Mouse (Mus musculus): ENCODE data around the gene Zc3hav1l.
A peak's percentile ranks its signal among the peaks of the same experiment; 100 is the strongest.

Gene Zc3hav1l

DNA sequence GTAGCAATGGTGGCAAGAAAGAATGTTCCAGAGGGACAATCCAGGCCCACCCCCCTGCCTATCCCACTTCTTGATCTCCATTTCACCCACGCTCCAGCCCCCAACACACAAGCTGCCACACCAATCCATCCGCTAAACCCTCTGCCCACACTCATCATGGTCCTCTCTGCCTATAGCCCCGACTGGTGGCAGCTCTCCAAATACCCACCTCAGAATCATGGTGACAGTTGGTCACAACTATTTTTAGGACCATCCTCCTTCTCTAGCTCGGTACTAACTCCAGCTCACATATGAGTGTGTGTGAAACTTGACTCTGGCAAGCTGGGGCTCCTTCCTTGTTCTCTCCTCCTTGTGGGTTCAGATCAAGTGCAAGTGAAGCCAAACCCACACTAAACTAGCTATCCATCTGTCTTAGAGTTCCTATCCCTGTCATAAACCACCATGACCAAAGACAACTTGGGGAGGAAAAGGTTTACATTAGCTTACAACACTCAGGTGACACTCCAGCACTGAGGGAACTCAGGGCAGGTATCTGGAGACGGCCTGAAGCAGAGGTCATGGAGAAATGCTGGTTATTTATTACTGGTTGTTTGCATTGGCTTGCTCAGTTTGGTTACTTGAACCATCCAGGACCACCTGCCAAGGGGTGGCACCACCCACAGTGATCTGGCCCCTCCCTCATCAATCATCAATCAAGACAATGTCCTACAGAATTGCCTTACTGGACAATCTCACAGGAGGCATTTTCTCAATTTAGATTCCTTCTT is 35.5 kb downstream of the Zc3hav1l start:
- DNase-seq: no peak

DNA sequence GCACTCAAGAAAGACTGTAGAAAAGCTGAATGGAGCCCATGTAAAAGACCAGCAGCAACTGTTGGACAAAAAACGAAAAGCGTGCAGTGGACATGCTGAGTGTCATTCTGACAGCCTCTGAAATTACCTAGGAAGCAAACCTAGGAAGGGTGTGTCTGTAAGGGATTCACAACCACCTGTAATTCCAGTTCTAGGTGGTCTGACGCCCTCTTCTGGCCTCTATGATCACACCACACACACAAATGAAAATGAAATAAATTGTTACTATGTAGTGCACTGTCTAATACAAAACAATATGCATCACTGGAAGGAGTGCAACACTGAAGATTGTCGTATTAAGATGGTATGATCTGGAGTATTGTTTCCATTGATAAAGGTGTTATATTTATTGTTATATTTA is 37.2 kb downstream of the Zc3hav1l start:
- DNase-seq: no peak

DNA sequence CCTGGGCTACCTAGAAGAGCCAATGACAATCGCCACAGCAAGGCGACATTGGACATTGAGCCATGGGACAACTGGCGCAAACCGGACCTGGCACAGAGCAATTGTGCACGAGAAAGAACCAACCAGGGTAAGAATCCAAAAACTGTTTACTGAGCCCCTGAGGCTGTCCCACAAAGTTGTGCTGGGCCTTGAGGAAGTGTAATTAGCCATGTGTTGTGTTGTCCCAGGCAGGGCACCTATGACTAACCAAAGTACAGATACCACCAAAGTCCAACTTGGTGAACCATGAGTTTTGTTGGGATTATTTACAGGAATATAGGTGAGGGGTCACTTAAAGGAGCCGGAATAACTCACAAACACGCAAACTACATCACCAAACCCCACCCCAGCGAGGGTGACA is 41.6 kb downstream of the Zc3hav1l start:
- no peak for DNase-seq

DNA sequence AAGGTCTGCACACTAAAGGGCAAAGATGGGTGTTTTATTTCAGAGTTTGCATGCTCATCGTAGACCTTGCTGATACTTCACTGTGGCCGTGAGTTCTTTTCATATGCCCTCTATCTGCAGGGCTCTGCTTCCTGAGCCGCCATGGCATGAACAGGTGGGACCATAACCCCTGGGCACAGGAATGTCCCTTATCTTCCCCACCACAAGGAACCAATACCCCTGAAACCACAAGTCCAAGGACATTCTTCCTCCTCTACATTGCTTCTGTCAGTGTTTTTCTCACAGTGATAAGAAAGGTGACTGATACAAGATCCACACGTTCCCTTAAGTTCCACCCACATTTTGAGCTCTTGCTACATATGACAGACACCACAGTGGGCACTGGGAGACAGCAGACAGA is 42.3 kb downstream of the Zc3hav1l start:
- DNase-seq: no peak

DNA sequence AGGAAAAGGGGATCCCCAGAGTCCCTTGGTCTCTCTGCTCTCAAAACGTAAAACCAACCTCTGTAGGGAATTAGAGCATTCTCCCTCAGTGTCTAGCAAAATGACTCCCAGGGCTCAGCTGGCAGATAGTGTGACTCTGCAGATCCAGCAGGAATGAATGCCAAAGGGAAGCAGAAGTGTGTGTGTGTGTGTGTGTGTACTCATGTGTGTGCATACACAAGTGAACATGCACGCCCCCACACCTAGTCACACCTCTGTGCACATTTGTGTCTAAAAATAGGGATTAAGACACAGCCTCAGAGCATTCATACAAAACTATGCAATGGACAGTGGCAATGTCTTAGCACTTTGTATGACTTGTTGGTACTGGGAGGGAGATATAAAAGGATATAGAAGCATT is 43.3 kb downstream of the Zc3hav1l start:
- DNase-seq: no peak

DNA sequence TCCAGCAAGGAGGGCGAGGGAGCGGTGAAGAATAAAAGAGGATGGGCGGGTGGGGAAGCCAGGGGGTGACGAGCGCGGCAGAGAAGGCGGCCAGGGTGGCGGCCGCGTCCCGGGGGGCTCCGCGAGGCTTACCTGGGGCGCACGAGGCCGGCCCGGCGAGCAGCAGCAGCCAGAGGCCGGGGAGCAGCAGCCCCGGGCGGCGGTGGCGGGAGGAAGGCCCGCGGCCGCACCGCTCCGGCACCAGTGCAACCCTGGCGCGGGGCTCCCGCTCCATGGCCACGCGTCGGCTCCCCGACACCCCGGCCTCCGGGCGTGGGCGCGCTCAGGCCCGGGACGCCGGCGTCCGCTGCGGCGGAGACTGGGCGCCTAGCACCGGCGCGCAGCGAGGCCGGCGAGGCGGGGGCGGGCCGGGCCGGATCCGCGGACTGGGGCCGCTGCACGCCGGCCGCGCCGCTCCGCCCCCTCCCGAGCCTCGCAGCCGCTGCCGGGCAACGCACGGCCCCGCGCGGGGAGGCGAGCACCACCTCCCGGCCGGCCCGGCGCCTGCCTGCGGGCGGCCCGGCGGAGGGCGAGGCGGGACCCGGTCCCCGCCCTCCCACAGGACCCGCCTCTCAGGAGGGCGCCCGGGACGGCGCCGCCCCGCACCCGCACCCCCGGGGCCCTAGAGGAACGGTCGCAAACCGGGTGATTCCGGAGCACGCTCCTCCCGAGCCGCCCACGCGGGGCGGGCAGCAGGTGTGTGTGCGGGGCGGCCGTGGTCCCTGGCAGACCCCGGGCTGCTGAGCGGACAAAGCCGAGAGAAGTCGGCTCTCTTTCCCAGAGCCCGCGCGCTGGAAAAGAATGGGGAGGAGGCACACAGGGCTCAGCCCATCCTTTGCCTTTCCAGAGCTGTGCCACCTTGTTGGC is 45.1 kb downstream of the Zc3hav1l start, which contains the start of gene D630045J12Rik:
Gene D630045J12Rik, minus strand, starts transcription at position 274 of the 906 bp plus-strand sequence.
- DNase-seq: peak; percentile 75 to 87

DNA sequence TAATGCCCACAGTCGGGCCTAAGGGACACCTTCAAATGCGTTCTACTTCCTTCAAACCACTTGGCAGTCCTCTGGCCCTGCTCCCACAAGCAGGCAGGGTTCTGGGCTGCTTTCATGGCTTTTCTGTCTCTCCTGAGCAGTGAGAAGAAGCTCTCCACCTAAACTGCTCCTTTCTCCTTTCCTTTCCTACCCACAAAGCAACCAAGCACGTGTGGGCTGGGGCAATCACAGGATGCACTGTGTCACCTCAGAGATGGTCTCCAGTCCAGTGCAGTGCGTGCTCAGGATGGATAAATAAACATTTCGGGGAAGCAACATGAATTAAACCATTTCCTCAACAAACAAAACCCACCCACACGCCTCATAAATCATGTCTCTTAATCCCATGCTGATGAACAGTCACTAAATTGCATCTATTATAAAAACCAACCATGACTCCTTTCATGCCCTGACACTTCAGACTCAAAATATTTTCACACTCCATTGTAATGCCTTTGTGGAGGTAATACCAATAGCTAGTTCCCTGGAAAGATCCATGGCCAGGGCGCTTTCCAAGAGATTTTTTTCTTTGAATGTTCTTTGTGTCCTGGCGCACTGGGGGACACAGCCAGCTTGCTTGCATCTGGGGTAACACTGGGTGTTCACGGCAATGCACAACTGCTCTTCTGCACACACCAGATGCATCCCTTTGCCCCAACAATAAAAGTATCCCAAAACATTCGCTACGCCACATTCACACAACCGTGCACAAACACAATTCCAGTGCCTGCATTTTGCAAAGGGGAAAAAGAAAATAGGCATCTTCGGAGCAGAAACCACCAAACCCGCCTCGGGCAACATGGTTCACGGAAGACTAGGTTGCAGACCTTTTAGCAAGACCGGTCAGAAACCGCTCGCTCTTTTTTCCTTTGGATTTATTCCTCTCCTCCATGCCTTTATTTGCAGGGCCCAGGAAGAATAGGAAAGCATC is 46.0 kb downstream of the Zc3hav1l start:
- DNase-seq: peak; percentile 43 to 49

DNA sequence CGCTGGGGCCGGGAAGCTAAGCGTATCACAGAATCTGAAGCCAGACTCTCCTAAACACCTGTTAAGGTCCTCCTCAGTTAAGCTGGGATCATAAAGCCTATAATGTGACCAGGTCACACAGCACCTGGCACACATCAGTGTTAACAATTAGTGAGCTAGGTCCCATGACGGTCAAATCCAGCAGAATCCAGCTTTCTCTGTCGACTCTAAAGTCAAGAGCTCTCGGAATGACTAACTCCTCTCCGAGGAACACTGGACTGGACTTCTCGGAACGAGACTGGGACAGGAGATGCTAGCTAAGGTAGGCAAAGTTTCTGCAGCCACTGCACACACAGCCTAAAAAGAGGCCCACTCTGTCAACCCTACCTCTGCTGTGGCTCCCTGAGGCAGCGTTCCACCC is 46.9 kb downstream of the Zc3hav1l start:
- peak in 1 of 2 experiments; percentile 32 for DNase-seq

DNA sequence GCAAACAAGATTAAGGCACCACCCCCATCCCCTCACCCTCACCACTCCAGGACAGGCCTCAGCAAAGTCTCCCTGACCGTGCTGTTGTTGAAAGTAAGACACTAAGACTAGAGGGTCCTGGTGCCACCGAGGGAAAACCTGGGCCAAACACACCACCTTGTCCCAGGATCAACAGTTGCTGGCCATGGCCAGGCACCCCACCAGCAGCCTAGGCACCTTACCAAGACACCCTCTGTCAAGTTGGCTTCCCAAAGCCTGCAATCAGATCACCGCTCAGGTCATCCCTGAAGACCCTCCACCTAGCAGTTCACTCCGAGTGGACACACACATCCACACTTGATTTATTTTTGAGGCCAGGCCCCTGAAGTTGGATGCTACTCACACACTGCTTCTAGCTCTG is 47.6 kb downstream of the Zc3hav1l start:
- peak; percentile 70 to 73 for DNase-seq

DNA sequence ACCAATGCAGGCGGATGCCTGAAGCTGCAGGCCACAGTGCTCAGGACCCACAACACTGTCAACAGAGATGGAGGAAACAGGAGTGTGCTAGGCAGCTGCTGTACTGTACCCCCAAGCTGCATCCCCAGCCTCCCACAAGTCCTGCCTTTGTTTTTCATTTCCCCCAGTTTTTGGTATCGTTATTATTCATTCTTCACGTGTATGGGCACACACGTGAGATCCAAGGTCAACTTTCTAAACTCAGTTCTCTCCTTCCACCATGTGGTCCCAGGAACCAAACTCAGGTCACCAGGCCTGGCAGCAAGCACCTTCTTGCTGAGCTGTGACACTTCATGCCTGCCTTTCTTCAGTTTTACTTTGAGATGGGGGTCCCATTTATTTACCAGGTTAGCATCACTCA is 51.7 kb downstream of the Zc3hav1l start:
- no peak for DNase-seq

DNA sequence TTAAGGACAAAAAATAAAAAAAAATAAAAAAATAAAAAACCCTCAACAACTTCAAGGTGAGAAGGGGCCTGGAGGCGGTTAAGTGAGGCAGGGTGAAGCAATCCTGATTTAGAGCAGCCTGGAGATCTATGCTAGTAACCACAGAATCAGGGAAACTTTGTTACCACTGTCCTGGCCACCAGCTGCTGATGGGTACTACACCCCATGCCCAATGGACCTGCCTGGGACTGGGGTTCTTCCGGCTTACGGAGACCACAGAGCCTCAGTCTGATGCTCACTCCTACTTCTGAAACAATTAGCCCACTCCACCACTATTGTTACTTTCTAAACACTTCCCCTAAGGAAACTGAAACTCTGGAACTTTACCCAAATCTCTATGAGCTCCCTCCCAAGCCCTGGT is 54.3 kb downstream of the Zc3hav1l start:
- DNase-seq: no peak

DNA sequence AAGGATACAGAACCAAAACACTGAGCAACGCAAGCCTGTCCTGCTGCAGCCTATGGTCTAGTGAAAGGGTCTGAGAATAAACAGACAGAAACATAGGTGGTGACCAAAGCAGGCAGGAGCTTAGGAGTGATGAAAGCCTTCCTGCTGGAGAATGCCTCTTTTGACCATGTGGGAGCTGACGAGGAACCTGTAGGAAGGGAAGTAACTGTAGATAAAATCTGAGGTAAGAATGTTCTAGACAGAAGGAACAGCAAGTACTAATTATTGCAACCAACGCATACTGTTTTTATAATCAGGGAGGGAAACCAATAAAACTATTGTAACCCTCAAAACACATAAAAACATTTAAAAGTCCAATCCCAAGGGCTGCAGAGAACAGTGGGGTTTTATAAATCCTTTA is 54.9 kb downstream of the Zc3hav1l start:
- DNase-seq: no peak

DNA sequence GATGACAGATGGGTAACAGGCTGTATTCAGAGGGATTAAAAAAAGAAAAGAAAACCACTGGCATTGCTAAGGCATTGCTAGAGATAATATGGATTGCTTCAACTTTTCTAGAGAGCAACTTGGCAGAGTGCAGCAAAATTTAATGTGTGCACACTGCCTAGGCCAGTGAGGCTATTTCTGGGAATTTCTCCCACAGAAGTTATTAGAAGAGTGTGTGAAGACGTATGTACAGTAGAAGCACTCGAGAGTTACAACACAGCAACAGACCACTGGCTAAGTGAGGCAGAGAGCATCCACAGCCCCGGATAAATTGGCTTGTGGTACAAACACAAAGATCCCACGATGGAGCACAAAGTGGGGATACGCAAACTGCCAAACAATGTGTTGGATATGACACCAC is 56.2 kb downstream of the Zc3hav1l start:
- DNase-seq: no peak

DNA sequence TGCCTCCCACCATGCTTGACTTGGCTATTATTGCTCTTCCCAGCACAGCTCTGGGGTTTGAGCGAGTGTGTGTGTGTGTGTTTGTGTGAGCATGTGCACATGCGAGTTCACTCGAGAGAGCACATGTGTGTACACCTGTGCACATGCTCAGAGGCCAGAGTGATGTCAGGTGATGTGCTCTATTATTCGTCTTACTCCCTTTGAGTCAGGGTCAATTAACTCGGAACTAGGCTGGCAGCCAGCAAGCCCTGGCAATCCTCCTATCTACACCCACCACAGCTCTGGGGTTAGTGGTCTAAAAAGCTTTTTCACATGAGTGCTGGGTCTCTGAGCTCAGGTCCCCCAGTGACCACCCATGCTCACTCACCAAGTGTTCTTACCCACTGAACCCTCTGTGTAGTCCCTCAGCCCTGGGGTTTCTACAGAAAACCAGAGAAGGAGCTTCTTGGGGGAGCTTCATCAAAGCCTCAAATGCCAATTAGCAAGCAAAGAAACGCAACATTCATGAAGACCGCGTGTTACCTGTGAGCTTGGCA is 56.7 kb downstream of the Zc3hav1l start:
- no peak for DNase-seq

DNA sequence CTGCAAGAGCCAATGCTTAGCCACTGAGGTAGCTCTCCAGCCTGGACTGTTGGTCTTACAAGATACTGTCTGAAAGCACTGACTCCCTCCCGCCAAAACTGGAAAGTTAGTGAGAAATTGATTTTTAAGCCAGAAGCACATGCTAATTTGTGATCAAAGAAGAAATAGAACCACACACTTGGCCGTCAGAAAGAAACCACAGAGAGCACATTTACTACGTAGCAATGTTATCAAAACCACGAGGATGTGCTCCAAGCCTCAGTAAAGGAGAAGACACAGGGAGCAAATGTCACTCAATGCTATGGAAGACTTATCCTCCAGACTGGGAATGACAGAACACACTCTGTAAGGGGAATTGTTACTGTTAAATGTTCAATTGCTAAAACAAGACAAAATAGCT is 57.6 kb downstream of the Zc3hav1l start:
- no peak for DNase-seq

DNA sequence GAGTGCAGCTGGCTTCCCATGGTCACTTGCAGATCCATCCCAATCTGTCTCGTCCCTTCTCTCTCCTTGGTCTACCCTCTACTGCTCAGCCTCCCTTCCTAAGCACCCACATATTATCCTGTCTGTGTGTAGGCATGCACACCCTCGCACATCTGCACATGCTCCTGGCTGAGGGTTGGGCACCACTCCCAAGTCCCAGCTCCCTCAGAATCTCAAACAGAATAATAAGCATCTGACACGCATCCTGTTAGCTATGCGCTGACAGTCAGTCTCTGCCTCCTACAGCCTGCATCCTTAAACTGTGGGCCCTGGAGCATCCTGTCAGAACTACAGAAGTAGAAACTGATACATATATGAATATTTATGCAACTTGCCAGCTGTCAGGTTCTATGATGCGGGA is 58.4 kb downstream of the Zc3hav1l start:
- DNase-seq: no peak

DNA sequence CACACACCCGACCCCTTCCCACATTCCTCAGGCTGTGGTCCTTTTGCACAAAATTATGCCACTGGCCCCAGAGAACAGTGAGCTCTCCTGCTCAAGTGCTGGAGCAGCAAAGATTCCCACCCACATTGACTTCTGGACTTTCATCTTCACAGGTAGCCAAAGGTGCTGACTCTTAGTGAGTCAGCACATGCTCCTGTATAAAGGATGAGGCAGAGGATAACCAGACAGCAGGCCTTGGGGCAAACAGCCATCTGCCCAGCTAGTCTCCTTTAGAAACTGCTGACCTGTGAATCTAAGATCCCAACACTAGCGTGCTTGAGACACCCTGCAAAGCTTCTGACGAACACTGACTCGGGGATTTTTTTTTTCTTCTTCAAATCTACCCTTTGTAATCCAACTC is 60.7 kb downstream of the Zc3hav1l start:
- peak in 1 of 2 experiments; percentile 53 for DNase-seq

Data from cerebellum, postnatal 25 days (tissue).